Mouse (Mus musculus) liver, embryonic 14.5 days (tissue): ENCODE data around the gene Bpifb1. TPM values are rescaled to one million over a fixed set of nuclear protein-coding genes. Genes with fewer than 3 reads are reported as not detected.
A peak's percentile ranks its signal among the peaks of the same experiment; 100 is the strongest.
"Not testable (repeated sequence)": the region's sequence is repeated elsewhere in the genome, so short reads cannot be mapped to it uniquely, and the experiment has no call there.

ENCODE experiments used
- ATAC-seq: fragments of 200-750 bp; cut with Nextera tagmentation; 2 replicates; pipeline ENCODE4 v1.8.0; 2017; ENCODE audit warnings: moderate number of reproducible peaks, mild to moderate bottlenecking, moderate library complexity; ENCODE audit not compliant: insufficient read depth
- DNase-seq, 3 experiments: peaks; one replicate each; pipeline ENCODE4 v3.0.0-alpha.2; 2012 to 2013; ENCODE audit warnings: low read depth in 3 of 3, low spot score in 3 of 3
- H3K27ac ChIP-seq: fragments of 300-500 bp; sonication (generic); 2 replicates; pipeline ENCODE4 v1.5.1; 2014; ENCODE audit warnings: moderate library complexity, mild to moderate bottlenecking, control low read depth, inconsistent platforms
- H3K27me3 ChIP-seq: fragments of 300-500 bp; sonication (generic); 2 replicates; pipeline ENCODE4 v1.6.1; 2014; ENCODE audit warnings: mild to moderate bottlenecking, low read length, moderate library complexity; ENCODE audit not compliant: control insufficient read depth, insufficient read depth
- H3K36me3 ChIP-seq: fragments of 300-500 bp; sonication (generic); replicated peaks from 2 replicates; pipeline ENCODE4 v1.6.1; 2014; ENCODE audit warnings: low read depth; ENCODE audit not compliant: control insufficient read depth, insufficient read depth
- H3K4me1 ChIP-seq, 2 experiments: fragments of 200-500 bp in 1 of 2; fragments of 300-500 bp in 1 of 2; sonication (generic) in 1 of 2; replicated peaks; 2 replicates each; pipeline ENCODE4 v1.6.1; 2012 to 2014; ENCODE audit warnings: antibody characterized with exemption in 1 of 2, inconsistent platforms in 1 of 2, low read length in 1 of 2; ENCODE audit not compliant: control insufficient read depth in 2 of 2, insufficient read depth in 2 of 2
- H3K4me2 ChIP-seq: fragments of 300-500 bp; sonication (generic); 2 replicates; pipeline ENCODE4 v1.6.1; 2014; ENCODE audit warnings: low read depth, mild to moderate bottlenecking, control low read depth, moderate library complexity
- H3K4me3 ChIP-seq, 2 experiments: fragments of 200-500 bp in 1 of 2; fragments of 300-500 bp in 1 of 2; sonication (generic) in 1 of 2; 2 replicates each; pipeline ENCODE4 v1.5.1; 2012 to 2014; ENCODE audit warnings: low read depth in 2 of 2, low read length in 2 of 2, mild to moderate bottlenecking in 2 of 2, control low read depth in 1 of 2, inconsistent platforms in 1 of 2, moderate library complexity in 1 of 2; ENCODE audit not compliant: insufficient read depth in 1 of 2
- H3K9ac ChIP-seq: fragments of 300-500 bp; sonication (generic); replicated peaks from 2 replicates; pipeline ENCODE4 v1.6.1; 2014; ENCODE audit warnings: mild to moderate bottlenecking, control low read depth, moderate library complexity
- H3K9me3 ChIP-seq: fragments of 300-500 bp; sonication (generic); 2 replicates; pipeline ENCODE4 v1.6.1; 2016; ENCODE audit warnings: low read length, mixed read lengths; ENCODE audit not compliant: control insufficient read depth
- CTCF ChIP-seq: IDR thresholded peaks from 2 replicates; pipeline ENCODE4 v1.5.1; 2016; ENCODE audit warnings: antibody characterized with exemption, low read depth, control low read depth
- EP300 ChIP-seq: IDR thresholded peaks from 2 replicates; pipeline ENCODE4 v1.6.1; 2016; ENCODE audit warnings: antibody characterized with exemption, low read depth
- WGBS: fragments of 180-500 bp; shearing (Covaris S2); extraction: QIAGEN DNeasy Blood & Tissue Kit; methylation state at CpG from one replicate; pipeline ENCODE4 v1.1.7; 2014; ENCODE audit not compliant: insufficient replicate concordance; 5-methylcytosine and 5-hydroxymethylcytosine counted together
- polyA plus RNA-seq, 2 experiments: library from polyadenylated mRNA; depleted of rRNA in 1 of 2; stranded (reverse) in 1 of 2; unstranded in 1 of 2; fragments of >200 nt; fragmentation: Nextera tagmentation in 1 of 2; extraction: Ambion mirVana in 1 of 2; gene quantifications; 2 replicates each; pipeline versions ENCODE4 v1.2.1 to v1.2.3; 2012 to 2014

Gene Bpifb1
- polyA plus RNA-seq, 2 experiments, result 0.21 to 0.33 TPM

GRCm38 (mm10) chr2:154162307-154162706 lies 28.3 kb upstream of the Bpifb1 start, which contains the start of gene Bpifa5:
TSS of gene Bpifa5 (plus strand) at chr2:154162607.
- DNase-seq (no peak), ATAC-seq (no peak)
- H3K27ac ChIP-seq, result no peak within 1 kb of the TSS
- H3K4me3 ChIP-seq, result no peak within 1 kb of the TSS
- 59% methylated on average over 8 of the region's 8 CpGs for WGBS
- H3K4me1 ChIP-seq, result peaks cover 0 to 5% of the 10 kb centered on the region in 2 experiments; a peak in 2 of 4 replicates
- H3K27me3 ChIP-seq, result no peaks in the 10 kb centered on the region
- no peak within 1 kb of the TSS for H3K4me2 ChIP-seq
- H3K9ac ChIP-seq, result no peak within 1 kb of the TSS
- H3K36me3 ChIP-seq, result no peaks in the 10 kb centered on the region
- H3K9me3 ChIP-seq, result no peaks in the 10 kb centered on the region; the same call in 1 of the 2 replicates
- TF ChIP-seq CTCF (no peak), EP300 (no peak)

- no peak for DNase-seq
Observed at GRCm38 (mm10) chr2:154163306-154163705, 27.3 kb upstream of the Bpifb1 start.

GRCm38 (mm10) chr2:154169172-154169571 lies 21.4 kb upstream of the Bpifb1 start:
- H3K27ac ChIP-seq, result no peak overlapping the region
- ATAC-seq (no peak), DNase-seq (no peak)
- H3K4me2 ChIP-seq, result no peak overlapping the region
- no peaks in the 10 kb centered on the region for H3K9me3 ChIP-seq
- TF ChIP-seq CTCF, result no peak
- peaks cover 0 to 7% of the 10 kb centered on the region in 2 experiments; a peak in 2 of 4 replicates for H3K4me1 ChIP-seq
- H3K9ac ChIP-seq, result no peak overlapping the region
- 42% methylated on average over 3 of the region's 3 CpGs for WGBS
- H3K27me3 ChIP-seq, result no peaks in the 10 kb centered on the region
- H3K4me3 ChIP-seq, result no peak overlapping the region
- H3K36me3 ChIP-seq, result no peaks in the 10 kb centered on the region

More at GRCm38 (mm10) chr2:154163306-154163705, 27.3 kb upstream of the Bpifb1 start:
- no peak overlapping the region for H3K9ac ChIP-seq
- peaks cover 0 to 5% of the 10 kb centered on the region in 2 experiments; a peak in 2 of 4 replicates for H3K4me1 ChIP-seq
- H3K27me3 ChIP-seq, result no peaks in the 10 kb centered on the region
- no peaks in the 10 kb centered on the region; the same call in 1 of the 2 replicates for H3K9me3 ChIP-seq
- TF ChIP-seq CTCF (no peak), EP300 (no peak)
- H3K27ac ChIP-seq, result no peak overlapping the region
- no peak overlapping the region for H3K4me3 ChIP-seq
- WGBS, result 70% methylated on average over 5 of the region's 5 CpGs
- no peak for ATAC-seq
- no peak overlapping the region for H3K4me2 ChIP-seq
- H3K36me3 ChIP-seq, result no peaks in the 10 kb centered on the region

- 61% methylated on average over 6 of the region's 6 CpGs for WGBS
- no peak overlapping the region for H3K27ac ChIP-seq
- no peak overlapping the region for H3K4me3 ChIP-seq
- no peak overlapping the region for H3K9ac ChIP-seq
- no peaks in the 10 kb centered on the region for H3K36me3 ChIP-seq
- DNase-seq (no peak), ATAC-seq (no peak)
- H3K27me3 ChIP-seq, result no peaks in the 10 kb centered on the region
- TF ChIP-seq CTCF (no peak), EP300 (no peak)
- no peaks in the 10 kb centered on the region for H3K9me3 ChIP-seq
- H3K4me1 ChIP-seq, result peaks cover 0 to 2% of the 10 kb centered on the region in 2 experiments; a peak in 1 of 4 replicates
- no peak overlapping the region for H3K4me2 ChIP-seq
Observed at GRCm38 (mm10) chr2:154171621-154172020, 19.0 kb upstream of the Bpifb1 start.

GRCm38 (mm10) chr2:154173313-154173712 lies 17.3 kb upstream of the Bpifb1 start:
- Histone ChIP-seq H3K4me1 (peaks cover 0 to 2% of the 10 kb centered on the region in 2 experiments; a peak in 1 of 4 replicates), H3K4me2 (no peak overlapping the region), H3K36me3 (no peaks in the 10 kb centered on the region), H3K4me3 (no peak overlapping the region), H3K9ac (no peak overlapping the region), H3K9me3 (no peaks in the 10 kb centered on the region), H3K27me3 (no peaks in the 10 kb centered on the region), H3K27ac (no peak overlapping the region)
- WGBS, result 24% methylated on average over 1 of the region's 1 CpGs
- no peak for DNase-seq
- ATAC-seq, result no peak
- TF ChIP-seq EP300 (no peak), CTCF (peak; percentile 72)

- H3K4me1 ChIP-seq, H3K27me3 ChIP-seq, H3K9ac ChIP-seq, H3K9me3 ChIP-seq, H3K36me3 ChIP-seq, ATAC-seq, DNase-seq, H3K27ac ChIP-seq, H3K4me2 ChIP-seq, H3K4me3 ChIP-seq: not testable (repeated sequence)
- WGBS, result 54% methylated on average over 7 of the region's 7 CpGs
Observed at GRCm38 (mm10) chr2:154181900-154182299, 8.7 kb upstream of the Bpifb1 start.

GRCm38 (mm10) chr2:154183061-154183460 lies 7.6 kb upstream of the Bpifb1 start:
- not testable (repeated sequence) for DNase-seq, H3K36me3 ChIP-seq, H3K9me3 ChIP-seq, H3K27me3 ChIP-seq, H3K27ac ChIP-seq, ATAC-seq, H3K4me3 ChIP-seq, H3K4me2 ChIP-seq, H3K9ac ChIP-seq, H3K4me1 ChIP-seq
- WGBS, result 48% methylated on average over 4 of the region's 4 CpGs
